Mouse (Mus musculus): Measurements from ENCODE around the gene Rasgef1b. TPM values are rescaled to one million over a fixed set of nuclear protein-coding genes. Genes with fewer than 3 reads are reported as not detected.

Gene Rasgef1b
- polyA plus RNA-seq, 1 experiment from 2014 or later = 7.8 TPM

DNA sequence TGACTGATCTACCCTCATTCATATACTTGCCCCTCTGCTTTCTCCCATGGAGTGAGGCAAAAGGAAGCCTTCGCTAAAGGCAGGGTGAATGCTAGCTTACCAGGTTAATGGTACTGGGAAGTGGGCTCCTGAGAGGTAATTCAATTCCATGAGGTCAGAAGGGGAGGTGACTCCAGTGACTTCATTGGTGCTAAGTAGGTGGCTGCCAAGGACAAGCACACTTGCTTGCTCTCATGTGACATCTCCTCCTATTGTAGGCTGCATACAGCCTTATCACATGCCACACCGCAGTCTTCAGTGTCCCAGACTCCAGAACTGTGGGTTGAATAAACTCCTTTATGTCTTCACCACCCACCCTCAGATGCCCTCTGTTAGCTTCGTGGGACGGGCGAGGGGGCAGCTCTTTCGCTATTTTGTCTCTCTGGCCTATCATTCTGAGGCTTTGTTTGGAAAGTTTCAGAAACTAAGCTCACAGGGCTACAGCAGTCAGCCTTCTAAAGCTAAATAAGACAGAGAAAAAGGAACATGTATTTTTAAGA lies 441.1 kb downstream of the Rasgef1b start:
- Histone ChIP-seq H3K4me2 (replicated peaks; ENCODE audit: low read depth, low read length) (no peak overlapping the region), H3K27me3 (ENCODE audit: insufficient read depth, low read length) (no peaks in the 10 kb centered on the region), H3K9me3 (ENCODE audit: low read length) (no peaks in the 10 kb centered on the region), H3K4me3 (ENCODE audit: low read length) (no peak overlapping the region), H3K9ac (replicated peaks; ENCODE audit: low read length) (no peak overlapping the region), H3K4me1 (ENCODE audit: insufficient read depth, low read length) (no peaks in the 10 kb centered on the region), H3K36me3 (ENCODE audit: insufficient read depth, low read length) (no peaks in the 10 kb centered on the region), H3K27ac (ENCODE audit: low read length) (no peak overlapping the region)
- 88% methylated on average over 6 of the region's 6 CpGs for WGBS
- no peak for ATAC-seq (ENCODE audit: low FRiP score, low TSS enrichment)

DNA sequence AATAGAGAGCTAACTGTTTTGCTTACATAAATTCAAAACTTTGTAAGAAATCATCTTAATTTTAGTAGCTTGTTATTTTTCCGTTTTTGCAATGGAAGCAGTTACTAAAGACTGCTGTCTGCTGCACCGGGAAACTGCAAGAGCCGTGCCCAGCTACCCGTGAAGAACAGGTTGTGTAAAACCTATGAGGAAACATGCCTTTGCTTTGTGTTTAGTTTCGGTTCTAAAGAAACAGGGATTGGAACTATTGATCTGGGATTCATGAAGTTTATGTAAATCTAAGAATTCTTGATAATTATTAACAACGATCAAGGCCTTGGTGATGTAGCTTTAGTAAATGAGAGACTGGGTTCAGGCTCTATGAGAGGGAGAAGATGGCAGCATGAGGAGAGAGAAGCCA lies 442.3 kb downstream of the Rasgef1b start:
- Histone ChIP-seq H3K9ac (replicated peaks; ENCODE audit: low read length) (no peak overlapping the region), H3K9me3 (ENCODE audit: low read length) (no peaks in the 10 kb centered on the region), H3K27ac (ENCODE audit: low read length) (no peak overlapping the region), H3K27me3 (ENCODE audit: insufficient read depth, low read length) (no peaks in the 10 kb centered on the region), H3K4me2 (replicated peaks; ENCODE audit: low read depth, low read length) (no peak overlapping the region), H3K36me3 (ENCODE audit: insufficient read depth, low read length) (no peaks in the 10 kb centered on the region), H3K4me3 (ENCODE audit: low read length) (no peak overlapping the region), H3K4me1 (ENCODE audit: insufficient read depth, low read length) (no peaks in the 10 kb centered on the region)
- WGBS = 69% methylated on average over 6 of the region's 6 CpGs
- ATAC-seq (ENCODE audit: low FRiP score, low TSS enrichment) = no peak

DNA sequence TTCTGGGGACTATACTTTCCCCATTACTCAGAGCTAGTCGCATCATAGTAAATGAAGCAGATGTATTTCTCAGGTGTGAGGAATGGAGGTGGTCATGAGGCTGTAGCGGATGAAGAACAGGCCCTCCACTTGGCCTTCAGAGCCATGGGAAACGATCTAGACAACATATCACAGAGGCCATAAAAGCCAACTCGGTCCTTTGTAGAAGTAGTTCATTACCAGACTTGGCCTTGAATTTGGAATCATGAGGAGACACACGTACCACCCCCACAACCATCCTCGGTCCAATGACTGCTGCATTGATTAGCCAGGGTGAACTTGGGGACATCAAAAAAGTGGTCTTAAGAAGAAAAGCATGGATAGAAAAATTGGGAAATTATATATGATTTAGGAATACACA lies 442.8 kb downstream of the Rasgef1b start:
- Histone ChIP-seq H3K9me3 (ENCODE audit: low read length) (no peaks in the 10 kb centered on the region), H3K9ac (replicated peaks; ENCODE audit: low read length) (no peak overlapping the region), H3K27me3 (ENCODE audit: insufficient read depth, low read length) (no peaks in the 10 kb centered on the region), H3K4me3 (ENCODE audit: low read length) (no peak overlapping the region), H3K4me2 (replicated peaks; ENCODE audit: low read depth, low read length) (no peak overlapping the region), H3K4me1 (ENCODE audit: insufficient read depth, low read length) (no peaks in the 10 kb centered on the region), H3K36me3 (ENCODE audit: insufficient read depth, low read length) (no peaks in the 10 kb centered on the region), H3K27ac (ENCODE audit: low read length) (no peak overlapping the region)
- ATAC-seq (ENCODE audit: low FRiP score, low TSS enrichment) = no peak
- WGBS = 72% methylated on average over 6 of the region's 6 CpGs

DNA sequence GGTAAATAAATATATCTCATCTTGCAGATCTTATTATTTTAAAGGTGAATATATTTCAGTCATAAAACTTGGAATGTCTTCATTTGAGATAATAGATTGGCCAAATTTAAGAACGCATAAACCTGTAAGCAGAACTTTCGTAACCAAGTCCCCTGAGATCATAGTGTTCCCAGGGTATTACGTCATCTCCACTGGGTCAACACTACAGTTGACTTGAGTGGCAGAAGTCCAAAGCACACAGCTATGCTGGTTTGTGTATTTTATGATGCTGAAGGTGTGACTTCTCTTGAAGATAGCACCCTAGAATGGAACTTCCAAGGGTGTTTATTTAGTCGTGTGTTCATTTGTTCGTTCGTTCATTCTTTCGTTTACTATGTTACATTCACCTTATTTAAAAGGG lies 444.5 kb downstream of the Rasgef1b start:
- no peaks in the 10 kb centered on the region for H3K9me3 ChIP-seq (ENCODE audit: low read length)
- no peak overlapping the region for H3K27ac ChIP-seq (ENCODE audit: low read length)
- no peak for ATAC-seq (ENCODE audit: low FRiP score, low TSS enrichment)
- no peak overlapping the region for H3K4me2 ChIP-seq (replicated peaks; ENCODE audit: low read depth, low read length)
- 86% methylated on average over 7 of the region's 7 CpGs for WGBS
- H3K36me3 ChIP-seq (ENCODE audit: insufficient read depth, low read length) = no peaks in the 10 kb centered on the region
- H3K4me3 ChIP-seq (ENCODE audit: low read length) = no peak overlapping the region
- no peaks in the 10 kb centered on the region for H3K27me3 ChIP-seq (ENCODE audit: insufficient read depth, low read length)
- no peak overlapping the region for H3K9ac ChIP-seq (replicated peaks; ENCODE audit: low read length)
- peaks cover 1% of the 10 kb centered on the region; the same call in 1 of the 2 replicates for H3K4me1 ChIP-seq (ENCODE audit: insufficient read depth, low read length)

DNA sequence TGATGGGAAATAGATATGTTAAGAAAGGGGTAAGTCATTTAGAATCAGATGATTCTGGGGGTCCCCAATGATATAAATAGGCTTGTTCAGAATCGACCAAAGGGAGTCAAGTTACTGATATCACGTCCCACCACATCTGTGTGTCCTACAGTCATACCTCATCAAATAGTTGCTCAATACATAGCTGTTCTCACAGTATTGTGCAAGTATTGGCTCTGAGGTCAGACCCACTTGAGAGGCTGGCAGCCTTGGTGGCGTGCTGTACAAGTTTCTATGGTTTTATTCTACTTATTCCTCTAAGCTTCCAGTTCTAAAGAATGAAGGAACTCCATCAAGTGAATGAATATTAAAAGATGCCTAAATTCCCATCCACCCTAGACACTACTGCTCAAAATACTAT lies 445.2 kb downstream of the Rasgef1b start:
- no peaks in the 10 kb centered on the region for H3K36me3 ChIP-seq (ENCODE audit: insufficient read depth, low read length)
- peaks cover 9% of the 10 kb centered on the region; the same call in 1 of the 2 replicates for H3K4me1 ChIP-seq (ENCODE audit: insufficient read depth, low read length)
- no peak overlapping the region for H3K27ac ChIP-seq (ENCODE audit: low read length)
- H3K27me3 ChIP-seq (ENCODE audit: insufficient read depth, low read length) = no peaks in the 10 kb centered on the region
- no peak overlapping the region for H3K4me3 ChIP-seq (ENCODE audit: low read length)
- ATAC-seq (ENCODE audit: low FRiP score, low TSS enrichment) = no peak
- WGBS = 84% methylated on average over 3 of the region's 3 CpGs
- H3K9ac ChIP-seq (replicated peaks; ENCODE audit: low read length) = no peak overlapping the region
- H3K9me3 ChIP-seq (ENCODE audit: low read length) = no peaks in the 10 kb centered on the region
- no peak overlapping the region for H3K4me2 ChIP-seq (replicated peaks; ENCODE audit: low read depth, low read length)

DNA sequence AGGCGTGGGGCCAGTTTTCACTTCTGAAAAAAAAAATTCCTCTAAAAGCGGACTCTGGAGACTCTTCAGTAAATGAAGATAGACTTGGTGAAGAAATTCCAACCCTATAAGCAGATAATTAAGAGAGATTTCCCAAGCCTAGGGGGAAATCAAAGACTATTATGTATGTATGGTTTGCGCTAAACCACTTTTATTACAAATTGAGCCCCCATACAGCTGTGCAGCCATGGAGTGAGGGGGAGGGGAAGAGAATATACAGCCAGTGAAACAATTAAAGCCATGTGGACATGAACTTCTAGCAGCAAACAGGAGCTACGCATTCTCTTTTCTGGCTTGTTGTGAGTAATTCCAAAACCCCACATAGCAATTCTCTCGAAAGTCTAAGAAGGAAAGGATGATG lies 448.3 kb downstream of the Rasgef1b start:
- Histone ChIP-seq H3K4me3 (ENCODE audit: low read length) (no peak overlapping the region), H3K27me3 (ENCODE audit: insufficient read depth, low read length) (no peaks in the 10 kb centered on the region), H3K9ac (replicated peaks; ENCODE audit: low read length) (no peak overlapping the region), H3K36me3 (ENCODE audit: insufficient read depth, low read length) (no peaks in the 10 kb centered on the region), H3K4me2 (replicated peaks; ENCODE audit: low read depth, low read length) (no peak overlapping the region), H3K4me1 (ENCODE audit: insufficient read depth, low read length) (peaks cover 13% of the 10 kb centered on the region; the same call in 1 of the 2 replicates), H3K9me3 (ENCODE audit: low read length) (no peaks in the 10 kb centered on the region), H3K27ac (ENCODE audit: low read length) (no peak overlapping the region)
- no peak for ATAC-seq (ENCODE audit: low FRiP score, low TSS enrichment)
- 83% methylated on average over 5 of the region's 5 CpGs for WGBS

DNA sequence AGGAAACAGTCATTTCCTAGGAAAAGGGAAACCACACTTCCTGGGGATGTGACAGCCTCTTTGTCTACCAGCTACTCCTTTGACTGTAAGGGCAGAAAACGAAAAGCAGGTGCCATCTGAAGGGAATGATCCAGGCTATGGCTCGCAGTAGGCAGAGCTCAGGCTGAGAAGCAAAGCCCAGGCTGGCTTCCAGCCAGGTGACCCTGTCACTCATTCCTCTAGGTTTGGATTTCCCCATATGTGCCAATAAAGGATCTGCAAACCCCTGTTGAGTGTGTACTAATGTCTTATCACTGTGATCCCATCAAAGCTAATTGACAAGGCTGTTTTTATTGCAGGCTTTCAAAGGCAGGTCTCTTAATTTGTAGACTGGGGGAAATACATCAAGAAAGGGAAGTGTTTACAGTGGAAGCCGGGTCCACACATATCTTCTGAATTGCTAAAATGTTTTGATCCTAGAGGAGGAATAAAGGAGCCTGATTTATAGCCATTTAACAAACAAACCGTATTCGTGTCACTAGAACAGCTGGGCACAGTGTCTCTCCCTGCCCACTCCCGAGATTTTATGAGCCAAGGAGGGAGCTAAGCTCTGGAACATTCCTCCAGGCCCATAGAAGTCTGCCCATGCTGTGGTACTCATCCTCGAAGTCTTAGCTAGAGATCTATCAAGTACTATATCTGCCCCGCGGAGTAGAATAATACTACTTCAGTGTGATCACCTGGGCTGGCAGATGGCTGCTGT lies 449.7 kb downstream of the Rasgef1b start:
- 30% methylated on average over 9 of the region's 9 CpGs for WGBS
- H3K9me3 ChIP-seq (ENCODE audit: low read length) = no peaks in the 10 kb centered on the region
- ATAC-seq (ENCODE audit: low FRiP score, low TSS enrichment) = no peak
- H3K4me3 ChIP-seq (ENCODE audit: low read length) = no peak overlapping the region
- no peaks in the 10 kb centered on the region for H3K27me3 ChIP-seq (ENCODE audit: insufficient read depth, low read length)
- peaks cover 13% of the 10 kb centered on the region; the same call in 1 of the 2 replicates for H3K4me1 ChIP-seq (ENCODE audit: insufficient read depth, low read length)
- H3K36me3 ChIP-seq (ENCODE audit: insufficient read depth, low read length) = no peaks in the 10 kb centered on the region
- no peak overlapping the region for H3K4me2 ChIP-seq (replicated peaks; ENCODE audit: low read depth, low read length)
- H3K27ac ChIP-seq (ENCODE audit: low read length) = no peak overlapping the region
- no peak overlapping the region for H3K9ac ChIP-seq (replicated peaks; ENCODE audit: low read length)

DNA sequence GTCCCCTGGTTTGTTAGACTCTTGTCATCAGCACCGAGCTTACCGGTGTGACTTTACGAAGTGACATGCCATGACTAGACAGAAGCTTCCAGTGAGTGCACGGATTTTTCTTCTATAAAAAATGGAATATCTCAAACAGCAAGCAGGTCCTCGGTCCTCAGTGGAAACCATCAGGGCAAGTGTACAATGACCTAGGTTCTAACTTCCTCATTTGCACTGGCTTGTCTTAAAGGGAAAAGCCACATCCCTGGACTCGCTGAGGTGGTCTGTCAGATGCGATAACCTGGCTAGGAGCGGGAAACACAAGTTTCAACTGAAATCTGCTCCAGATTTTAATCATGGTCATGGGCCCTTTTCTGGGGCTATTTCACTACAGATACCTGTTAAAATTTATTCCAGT lies 450.5 kb downstream of the Rasgef1b start:
- no peak for ATAC-seq (ENCODE audit: low FRiP score, low TSS enrichment)
- no peak overlapping the region for H3K4me3 ChIP-seq (ENCODE audit: low read length)
- H3K4me2 ChIP-seq (replicated peaks; ENCODE audit: low read depth, low read length) = no peak overlapping the region
- H3K9ac ChIP-seq (replicated peaks; ENCODE audit: low read length) = no peak overlapping the region
- no peaks in the 10 kb centered on the region for H3K27me3 ChIP-seq (ENCODE audit: insufficient read depth, low read length)
- no peaks in the 10 kb centered on the region for H3K36me3 ChIP-seq (ENCODE audit: insufficient read depth, low read length)
- no peak overlapping the region for H3K27ac ChIP-seq (ENCODE audit: low read length)
- 87% methylated on average over 8 of the region's 8 CpGs for WGBS
- H3K4me1 ChIP-seq (ENCODE audit: insufficient read depth, low read length) = peaks cover 13% of the 10 kb centered on the region; the same call in 1 of the 2 replicates
- no peaks in the 10 kb centered on the region for H3K9me3 ChIP-seq (ENCODE audit: low read length)

DNA sequence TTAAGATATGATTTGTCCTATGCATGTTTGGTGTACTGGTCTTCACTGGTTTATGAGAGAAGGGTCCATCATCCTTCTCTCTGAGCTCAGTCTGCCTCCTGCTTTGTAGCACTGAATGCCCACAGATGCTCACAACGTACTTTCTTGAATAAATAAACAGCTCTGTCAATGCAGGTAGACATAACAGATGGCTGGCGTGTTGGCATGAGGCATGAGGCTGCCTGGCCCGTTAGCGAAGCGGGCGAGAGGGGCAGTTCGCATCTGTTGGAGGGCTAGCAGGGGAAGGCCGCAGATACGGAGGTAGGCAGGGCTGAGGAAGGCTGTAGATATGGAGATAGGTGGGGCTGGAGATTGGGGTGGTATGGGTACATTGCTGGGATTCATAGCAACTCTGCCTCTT lies 451.3 kb downstream of the Rasgef1b start:
- H3K4me2 ChIP-seq (replicated peaks; ENCODE audit: low read depth, low read length) = no peak overlapping the region
- H3K36me3 ChIP-seq (ENCODE audit: insufficient read depth, low read length) = no peaks in the 10 kb centered on the region
- H3K4me1 ChIP-seq (ENCODE audit: insufficient read depth, low read length) = peaks cover 13% of the 10 kb centered on the region; the same call in 1 of the 2 replicates
- H3K9me3 ChIP-seq (ENCODE audit: low read length) = no peaks in the 10 kb centered on the region
- H3K4me3 ChIP-seq (ENCODE audit: low read length) = no peak overlapping the region
- H3K27ac ChIP-seq (ENCODE audit: low read length) = no peak overlapping the region
- no peaks in the 10 kb centered on the region for H3K27me3 ChIP-seq (ENCODE audit: insufficient read depth, low read length)
- no peak for ATAC-seq (ENCODE audit: low FRiP score, low TSS enrichment)
- no peak overlapping the region for H3K9ac ChIP-seq (replicated peaks; ENCODE audit: low read length)
- 91% methylated on average over 9 of the region's 9 CpGs for WGBS

DNA sequence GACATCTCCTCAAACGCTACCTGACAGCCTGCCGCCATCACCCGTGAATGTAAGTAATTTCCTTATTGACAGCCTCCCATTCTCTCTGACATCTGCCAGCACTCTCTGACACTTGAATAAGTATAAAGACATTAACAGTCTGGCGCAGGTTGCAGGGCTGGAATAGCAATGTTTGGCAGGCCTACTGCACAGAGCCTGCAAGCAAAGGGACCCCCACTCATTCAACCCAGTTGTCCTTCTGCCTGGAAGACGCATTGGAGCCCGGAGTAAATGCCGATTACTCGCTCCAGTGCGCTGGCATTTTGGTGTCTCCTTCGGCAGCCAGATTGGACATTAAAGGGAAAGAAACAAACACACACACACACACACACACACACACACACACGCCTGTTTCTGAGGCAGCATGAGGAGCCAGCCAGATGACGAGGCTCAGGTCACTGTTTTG lies 454.7 kb downstream of the Rasgef1b start:
- H3K9ac ChIP-seq (replicated peaks; ENCODE audit: low read length) = no peak overlapping the region
- H3K36me3 ChIP-seq (ENCODE audit: insufficient read depth, low read length) = no peaks in the 10 kb centered on the region
- no peaks in the 10 kb centered on the region for H3K27me3 ChIP-seq (ENCODE audit: insufficient read depth, low read length)
- peaks cover 9% of the 10 kb centered on the region; the same call in 1 of the 2 replicates for H3K4me1 ChIP-seq (ENCODE audit: insufficient read depth, low read length)
- no peak overlapping the region for H3K4me3 ChIP-seq (ENCODE audit: low read length)
- ATAC-seq (ENCODE audit: low FRiP score, low TSS enrichment) = no peak
- no peak overlapping the region for H3K4me2 ChIP-seq (replicated peaks; ENCODE audit: low read depth, low read length)
- no peak overlapping the region for H3K27ac ChIP-seq (ENCODE audit: low read length)
- WGBS = 62% methylated on average over 12 of the region's 12 CpGs
- H3K9me3 ChIP-seq (ENCODE audit: low read length) = no peaks in the 10 kb centered on the region
